Mouse (Mus musculus): Measurements from ENCODE around the gene Vmn1r225. TPM values are rescaled to one million over a fixed set of nuclear protein-coding genes. Genes with fewer than 3 reads are reported as not detected.
"Not testable (repeated sequence)": the region's sequence is repeated elsewhere in the genome, so short reads cannot be mapped to it uniquely, and the experiment has no call there.

The Vmn1r225 gene
- polyA plus RNA-seq (2015; fragmentation: Nextera tagmentation; extraction: Ambion mirVana), result not detected in 2 replicates

DNA sequence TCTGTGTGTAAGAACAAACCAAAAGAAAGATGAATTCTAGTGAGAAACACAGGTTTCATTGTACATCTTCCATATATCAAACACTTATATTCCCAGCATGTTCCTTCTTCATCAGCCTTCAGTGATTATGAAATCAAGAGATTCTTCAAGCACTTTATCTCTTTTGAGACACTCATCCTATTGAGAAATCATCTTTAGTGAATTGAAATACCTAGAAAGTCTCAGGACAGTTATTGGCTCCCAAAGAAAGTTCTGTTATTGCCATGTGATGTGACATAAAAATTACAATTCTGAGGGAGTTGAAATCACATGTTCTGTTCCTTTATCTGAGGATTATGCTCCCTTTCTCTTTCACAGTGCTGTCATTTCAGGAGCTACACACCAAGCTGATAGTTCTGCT, at the start of gene Vmn1r225:
Gene Vmn1r225, plus strand, starts transcription at position 301 of the 400 bp plus-strand sequence.
- H3K4me2 ChIP-seq (ENCODE audit: low read length), result no peak within 1 kb of the TSS
- no peaks in the 10 kb centered on the region for H3K4me1 ChIP-seq (ENCODE audit: control insufficient read depth, insufficient read depth, low read depth, low read length)
- no peak within 1 kb of the TSS for H3K4me3 ChIP-seq (ENCODE audit: low read length)
- H3K27ac ChIP-seq (ENCODE audit: low read depth, low read length), result no peak within 1 kb of the TSS
- no peaks in the 10 kb centered on the region for H3K27me3 ChIP-seq (replicated peaks; ENCODE audit: control insufficient read depth, insufficient read depth, low read length)
- H3K9me3 ChIP-seq (ENCODE audit: control insufficient read depth, low read length), result peaks cover 5% of the 10 kb centered on the region; the same call in 1 of the 2 replicates
- H3K36me3 ChIP-seq (ENCODE audit: control insufficient read depth, insufficient read depth, low read length), result no peaks in the 10 kb centered on the region
- ATAC-seq, result no peak
- no peak within 1 kb of the TSS for H3K9ac ChIP-seq (ENCODE audit: low read depth, low read length)

DNA sequence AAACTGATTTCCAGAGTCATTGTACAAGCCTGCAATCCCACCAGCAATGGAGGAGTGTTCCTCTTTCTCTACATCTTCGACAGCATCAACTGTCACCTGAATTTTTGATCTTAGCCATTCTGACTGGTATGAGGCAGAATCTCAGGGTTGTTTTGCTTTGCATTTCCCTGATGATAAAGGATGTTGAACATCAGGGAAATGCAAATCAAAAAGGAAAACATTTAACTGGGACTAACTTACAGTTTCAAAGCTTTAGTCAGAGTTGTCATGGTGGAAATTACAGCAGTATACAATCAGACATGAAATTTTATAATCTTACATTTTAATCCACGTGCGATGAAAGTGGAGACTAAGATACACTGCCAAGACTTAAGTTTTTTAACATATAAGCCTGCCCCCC, 24.6 kb upstream of the Vmn1r225 start:
- ATAC-seq, result no peak
- H3K4me2 ChIP-seq (ENCODE audit: low read length), result no peak overlapping the region
- WGBS, result 73% methylated on average over 3 of the region's 3 CpGs

DNA sequence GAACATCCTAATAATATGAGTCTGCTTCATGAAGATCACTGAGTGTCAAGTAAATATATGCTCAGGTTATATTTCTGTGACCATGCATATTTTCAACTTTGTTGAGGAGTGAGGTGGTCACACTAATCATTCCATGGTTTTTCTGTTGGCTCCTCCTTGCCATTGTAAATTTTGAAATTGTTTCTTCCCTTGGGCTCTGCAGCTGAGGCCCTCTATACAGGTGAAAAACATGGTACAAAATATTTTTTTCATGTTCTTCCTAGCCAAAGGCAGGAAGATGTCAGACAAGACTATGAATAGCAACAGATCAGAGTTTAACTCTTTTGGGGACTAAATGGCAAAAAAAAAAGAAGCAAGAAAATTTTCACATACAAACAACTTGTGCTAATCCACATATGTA, 16.7 kb upstream of the Vmn1r225 start, which contains the start of gene Vmn2r108:
Gene Vmn2r108, minus strand, starts transcription at position 101 of the 400 bp plus-strand sequence.
- H3K4me2 ChIP-seq (ENCODE audit: low read length), result no peak within 1 kb of the TSS
- H3K4me1 ChIP-seq (ENCODE audit: control insufficient read depth, insufficient read depth, low read depth, low read length), result no peaks in the 10 kb centered on the region
- no peaks in the 10 kb centered on the region for H3K27me3 ChIP-seq (replicated peaks; ENCODE audit: control insufficient read depth, insufficient read depth, low read length)
- H3K4me3 ChIP-seq (ENCODE audit: low read length), result no peak within 1 kb of the TSS
- ATAC-seq, result no peak
- no peak within 1 kb of the TSS for H3K9ac ChIP-seq (ENCODE audit: low read depth, low read length)
- H3K27ac ChIP-seq (ENCODE audit: low read depth, low read length), result no peak within 1 kb of the TSS
- no peaks in the 10 kb centered on the region for H3K36me3 ChIP-seq (ENCODE audit: control insufficient read depth, insufficient read depth, low read length)
- H3K9me3 ChIP-seq (ENCODE audit: control insufficient read depth, low read length), result peaks cover 4% of the 10 kb centered on the region

More for the DNA sequence above, 24.6 kb upstream of the Vmn1r225 start:
- Histone ChIP-seq H3K9me3 (ENCODE audit: control insufficient read depth, low read length) (peaks cover 5% of the 10 kb centered on the region; the same call in 1 of the 2 replicates), H3K4me1 (ENCODE audit: control insufficient read depth, insufficient read depth, low read depth, low read length) (no peaks in the 10 kb centered on the region), H3K4me3 (ENCODE audit: low read length) (no peak overlapping the region), H3K9ac (ENCODE audit: low read depth, low read length) (no peak overlapping the region), H3K36me3 (ENCODE audit: control insufficient read depth, insufficient read depth, low read length) (no peaks in the 10 kb centered on the region), H3K27ac (ENCODE audit: low read depth, low read length) (no peak overlapping the region), H3K27me3 (replicated peaks; ENCODE audit: control insufficient read depth, insufficient read depth, low read length) (no peaks in the 10 kb centered on the region)

DNA sequence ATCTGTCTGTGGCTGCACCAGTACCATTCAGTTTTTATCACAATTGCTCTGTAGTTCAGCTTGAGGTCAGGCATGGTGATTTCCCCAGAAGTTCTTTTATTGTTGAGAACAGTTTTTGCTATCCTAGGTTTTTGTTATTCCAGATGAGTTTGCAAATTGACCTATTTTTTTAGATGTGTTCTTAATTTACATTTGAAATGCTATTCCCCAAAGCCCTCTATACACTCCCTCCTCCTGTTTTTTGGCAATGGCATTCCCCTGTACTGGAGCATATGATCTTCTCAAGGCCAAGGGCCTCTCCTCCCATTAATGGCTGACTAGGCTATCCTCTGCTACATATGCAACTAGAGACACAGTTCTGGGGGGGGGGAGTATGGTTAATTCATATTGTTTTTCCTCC, 10.3 kb downstream of the Vmn1r225 start:
- not testable (repeated sequence) for ATAC-seq; H3K27me3 ChIP-seq (replicated peaks; ENCODE audit: control insufficient read depth, insufficient read depth, low read length); H3K9ac ChIP-seq (ENCODE audit: low read depth, low read length); H3K4me1 ChIP-seq (ENCODE audit: control insufficient read depth, insufficient read depth, low read depth, low read length); H3K36me3 ChIP-seq (ENCODE audit: control insufficient read depth, insufficient read depth, low read length); H3K4me2 ChIP-seq (ENCODE audit: low read length); H3K4me3 ChIP-seq (ENCODE audit: low read length); H3K27ac ChIP-seq (ENCODE audit: low read depth, low read length)
- peaks cover 12% of the 10 kb centered on the region for H3K9me3 ChIP-seq (ENCODE audit: control insufficient read depth, low read length)

Other genes starting within 250 kb of the Vmn1r225 start
- gene Vmn2r106, start 212.6 kb upstream of the Vmn1r225 start, polyA plus RNA-seq (2015; fragmentation: Nextera tagmentation; extraction: Ambion mirVana), result not detected in 2 replicates
- not detected in 2 replicates for gene Vmn2r107, start 152.9 kb upstream of the Vmn1r225 start, polyA plus RNA-seq (2015; fragmentation: Nextera tagmentation; extraction: Ambion mirVana)
- not detected in 2 replicates for gene Vmn1r224, start 84.0 kb upstream of the Vmn1r225 start, polyA plus RNA-seq (2015; fragmentation: Nextera tagmentation; extraction: Ambion mirVana)
- not detected in 2 replicates for gene Vmn2r108, start 16.8 kb upstream of the Vmn1r225 start, polyA plus RNA-seq (2015; fragmentation: Nextera tagmentation; extraction: Ambion mirVana)
- gene Vmn2r109, start 66.6 kb downstream of the Vmn1r225 start, polyA plus RNA-seq (2015; fragmentation: Nextera tagmentation; extraction: Ambion mirVana), result not detected in 2 replicates
- not detected in 2 replicates for gene Vmn2r110, start 98.3 kb downstream of the Vmn1r225 start, polyA plus RNA-seq (2015; fragmentation: Nextera tagmentation; extraction: Ambion mirVana)
- not detected in 2 replicates for gene Fpr-rs3, start 126.7 kb downstream of the Vmn1r225 start, polyA plus RNA-seq (2015; fragmentation: Nextera tagmentation; extraction: Ambion mirVana)
- not detected in 2 replicates for gene Vmn1r226, start 184.7 kb downstream of the Vmn1r225 start, polyA plus RNA-seq (2015; fragmentation: Nextera tagmentation; extraction: Ambion mirVana)
- not detected in 2 replicates for gene Vmn1r227, start 231.7 kb downstream of the Vmn1r225 start, polyA plus RNA-seq (2015; fragmentation: Nextera tagmentation; extraction: Ambion mirVana)

All from hindbrain, embryonic 16.5 days (tissue).